Mouse (Mus musculus) midbrain, embryonic 16.5 days (tissue): ENCODE results near the gene Serpine1. TPM values are rescaled to one million over a fixed set of nuclear protein-coding genes. Genes with fewer than 3 reads are reported as not detected.

Experiments
- ATAC-seq: fragments of 200-750 bp; cut with Nextera tagmentation; 2 replicates; pipeline ENCODE4 v1.8.0; 2017; ENCODE audit warnings: moderate TSS enrichment
- H3K27ac ChIP-seq: fragments of 300-500 bp; sonication (generic); 2 replicates; pipeline ENCODE4 v1.5.1; 2014; ENCODE audit warnings: mild to moderate bottlenecking, low read length, mixed read lengths
- H3K27me3 ChIP-seq: fragments of 300-500 bp; sonication (generic); 2 replicates; pipeline ENCODE4 v1.6.1; 2014; ENCODE audit warnings: low read depth, low read length, mixed read lengths; ENCODE audit not compliant: control insufficient read depth, insufficient read depth
- H3K36me3 ChIP-seq: fragments of 300-500 bp; sonication (generic); 2 replicates; pipeline ENCODE4 v1.6.1; 2014; ENCODE audit warnings: mild to moderate bottlenecking, low read length, moderate library complexity, mixed read lengths; ENCODE audit not compliant: control insufficient read depth, insufficient read depth
- H3K4me1 ChIP-seq: fragments of 300-500 bp; sonication (generic); 2 replicates; pipeline ENCODE4 v1.6.1; 2014; ENCODE audit warnings: mild to moderate bottlenecking, low read length, mixed read lengths; ENCODE audit not compliant: control insufficient read depth, insufficient read depth
- H3K4me2 ChIP-seq: fragments of 300-500 bp; sonication (generic); 2 replicates; pipeline ENCODE4 v1.6.1; 2014; ENCODE audit warnings: mild to moderate bottlenecking, low read length, mixed read lengths
- H3K4me3 ChIP-seq: fragments of 300-500 bp; sonication (generic); 2 replicates; pipeline ENCODE4 v1.5.1; 2014; ENCODE audit warnings: low read depth, mild to moderate bottlenecking, low read length, moderate library complexity, mixed read lengths
- H3K9ac ChIP-seq: fragments of 300-500 bp; sonication (generic); 2 replicates; pipeline ENCODE4 v1.6.1; 2014; ENCODE audit warnings: low read depth, low read length, mixed read lengths
- H3K9me3 ChIP-seq: fragments of 300-500 bp; sonication (generic); replicated peaks from 2 replicates; pipeline ENCODE4 v1.6.1; 2014; ENCODE audit warnings: mild to moderate bottlenecking, low read length, mixed read lengths; ENCODE audit not compliant: control insufficient read depth, poor library complexity, severe bottlenecking
- WGBS: fragments of 180-500 bp; shearing (Covaris S2); extraction: QIAGEN DNeasy Blood & Tissue Kit; methylation state at CpG from one replicate; pipeline ENCODE4 v1.1.7; 2014; 5-methylcytosine and 5-hydroxymethylcytosine counted together
- polyA plus RNA-seq: library from polyadenylated mRNA; unstranded; fragments of >200 nt; fragmentation: Nextera tagmentation; extraction: Ambion mirVana; gene quantifications from 2 replicates; pipeline ENCODE4 v1.2.1, GENCODE M21; 2015

Gene Serpine1
- polyA plus RNA-seq, 1 experiment from 2014 or later: 0.41 TPM

DNA sequence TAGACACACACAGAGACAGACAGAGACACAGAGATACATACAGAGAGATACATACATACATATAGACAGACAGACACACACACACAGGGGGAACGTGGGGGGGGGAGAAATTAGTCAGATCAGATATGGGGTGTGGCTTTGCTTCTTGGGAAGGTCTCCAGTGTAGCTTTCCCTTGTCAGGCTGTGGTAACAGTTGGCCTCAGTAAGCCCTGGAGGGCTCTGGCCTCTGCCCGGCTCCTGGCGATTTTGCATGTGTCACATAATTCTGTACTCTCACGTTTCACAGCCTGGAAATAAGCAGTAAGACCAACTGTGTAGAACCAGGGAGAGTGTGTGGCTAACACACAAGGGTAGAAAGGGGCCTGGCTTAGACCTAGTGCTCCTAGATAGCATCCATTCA lies 28.6 kb upstream of the Serpine1 start:
- Histone ChIP-seq H3K27me3 (no peaks in the 10 kb centered on the region), H3K9ac (no peak overlapping the region), H3K4me1 (peaks cover 3% of the 10 kb centered on the region; the same call in 1 of the 2 replicates), H3K27ac (no peak overlapping the region), H3K36me3 (no peaks in the 10 kb centered on the region), H3K4me2 (no peak overlapping the region), H3K4me3 (no peak overlapping the region), H3K9me3 (no peaks in the 10 kb centered on the region)
- no peak for ATAC-seq
- WGBS: 70% methylated on average over 4 of the region's 4 CpGs

- H3K4me3 ChIP-seq: no peak overlapping the region
- no peaks in the 10 kb centered on the region for H3K27me3 ChIP-seq
- H3K9me3 ChIP-seq: no peaks in the 10 kb centered on the region
- H3K4me1 ChIP-seq: peaks cover 3% of the 10 kb centered on the region; the same call in 1 of the 2 replicates
- 80% methylated on average over 11 of the region's 11 CpGs for WGBS
- ATAC-seq: no peak
- no peaks in the 10 kb centered on the region for H3K36me3 ChIP-seq
- no peak overlapping the region for H3K27ac ChIP-seq
- no peak overlapping the region for H3K4me2 ChIP-seq
- H3K9ac ChIP-seq: no peak overlapping the region
These were observed 26.4 kb upstream of the Serpine1 start for GRCm38 (mm10) chr5:137098418-137098817.

DNA sequence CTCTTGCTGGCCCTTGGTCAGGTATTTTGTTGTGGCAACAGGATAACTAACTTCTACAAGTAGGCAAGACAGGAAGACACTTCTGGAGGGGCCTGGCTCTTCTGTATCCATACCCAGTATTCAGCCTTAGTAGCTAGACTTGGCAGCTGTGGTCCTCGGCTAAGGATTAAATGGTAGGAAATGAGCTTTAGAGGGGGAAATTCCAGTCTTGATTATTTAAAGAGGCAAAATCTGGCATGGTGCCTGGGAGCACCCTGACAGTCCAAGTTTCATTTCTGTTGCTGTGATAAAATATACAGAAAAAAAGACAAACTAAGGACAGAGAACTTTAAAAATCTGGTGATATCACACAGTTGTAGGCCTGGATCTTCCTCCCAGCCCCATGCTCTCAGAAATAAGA lies 24.0 kb upstream of the Serpine1 start:
- Histone ChIP-seq H3K4me2 (no peak overlapping the region), H3K9me3 (no peaks in the 10 kb centered on the region), H3K4me3 (no peak overlapping the region), H3K27me3 (no peaks in the 10 kb centered on the region), H3K9ac (no peak overlapping the region), H3K36me3 (no peaks in the 10 kb centered on the region), H3K4me1 (no peaks in the 10 kb centered on the region), H3K27ac (no peak overlapping the region)
- no peak for ATAC-seq
- WGBS: 57% methylated on average over 1 of the region's 1 CpGs

- Histone ChIP-seq H3K9me3 (no peaks in the 10 kb centered on the region), H3K9ac (no peak overlapping the region), H3K27me3 (no peaks in the 10 kb centered on the region), H3K27ac (no peak overlapping the region), H3K4me3 (no peak overlapping the region), H3K36me3 (no peaks in the 10 kb centered on the region), H3K4me1 (no peaks in the 10 kb centered on the region), H3K4me2 (no peak overlapping the region)
- no peak for ATAC-seq
- 88% methylated on average over 10 of the region's 10 CpGs for WGBS
These were observed 23.1 kb upstream of the Serpine1 start for GRCm38 (mm10) chr5:137095135-137095534.

- H3K36me3 ChIP-seq: no peaks in the 10 kb centered on the region
- no peaks in the 10 kb centered on the region for H3K27me3 ChIP-seq
- no peak overlapping the region for H3K27ac ChIP-seq
- H3K4me1 ChIP-seq: no peaks in the 10 kb centered on the region
- WGBS: 77% methylated on average over 9 of the region's 9 CpGs
- no peak overlapping the region for H3K4me2 ChIP-seq
- H3K9ac ChIP-seq: no peak overlapping the region
- ATAC-seq: no peak
- H3K9me3 ChIP-seq: no peaks in the 10 kb centered on the region
- no peak overlapping the region for H3K4me3 ChIP-seq
These were observed 21.7 kb upstream of the Serpine1 start for GRCm38 (mm10) chr5:137093720-137094119.

DNA sequence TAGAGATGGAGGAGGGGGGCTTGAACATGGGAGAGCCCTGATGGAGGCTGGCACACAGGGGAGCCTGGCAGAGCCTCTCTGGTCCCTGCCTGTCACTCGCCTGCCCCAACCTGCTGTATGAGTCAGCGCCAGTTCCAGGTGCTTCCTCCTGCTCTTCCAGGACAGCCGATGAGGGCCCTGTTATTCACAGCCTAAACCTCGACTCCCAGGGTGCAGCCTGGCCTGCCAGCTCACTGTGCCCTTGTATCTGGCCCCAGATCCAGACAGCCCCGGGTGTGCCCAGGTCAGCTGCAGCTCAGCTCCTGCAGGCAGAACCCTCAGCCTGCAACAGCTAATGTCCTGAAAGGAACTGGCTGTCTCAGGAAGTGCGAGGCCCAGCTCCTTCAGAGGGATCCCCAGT lies 19.5 kb upstream of the Serpine1 start:
- 62% methylated on average over 6 of the region's 6 CpGs for WGBS
- Histone ChIP-seq H3K27ac (no peak overlapping the region), H3K4me1 (no peaks in the 10 kb centered on the region), H3K27me3 (no peaks in the 10 kb centered on the region), H3K4me3 (no peak overlapping the region), H3K36me3 (no peaks in the 10 kb centered on the region), H3K4me2 (no peak overlapping the region), H3K9ac (no peak overlapping the region), H3K9me3 (no peaks in the 10 kb centered on the region)
- no peak for ATAC-seq

DNA sequence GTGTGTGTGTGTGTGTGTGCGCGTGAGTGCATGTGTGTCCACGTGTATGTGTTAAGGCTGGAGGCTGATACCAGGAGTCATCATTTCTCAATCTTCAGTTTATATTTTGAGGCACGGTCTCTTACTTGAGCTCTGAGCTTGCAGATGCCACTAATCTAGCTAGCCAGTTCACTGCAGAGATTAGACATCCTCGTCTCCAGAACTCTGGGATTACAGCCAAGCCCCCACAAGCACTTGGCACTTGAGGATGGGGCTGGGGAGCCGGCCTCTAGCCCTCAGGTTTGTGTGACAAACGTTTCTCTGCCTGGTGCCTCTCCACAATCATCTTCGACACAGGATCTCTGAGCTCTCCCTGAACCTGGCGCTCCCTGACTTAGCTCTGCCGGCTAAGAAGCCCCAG lies 18.8 kb upstream of the Serpine1 start:
- Histone ChIP-seq H3K4me1 (no peaks in the 10 kb centered on the region), H3K27me3 (no peaks in the 10 kb centered on the region), H3K4me2 (no peak overlapping the region), H3K9ac (no peak overlapping the region), H3K9me3 (no peaks in the 10 kb centered on the region), H3K36me3 (no peaks in the 10 kb centered on the region), H3K27ac (no peak overlapping the region), H3K4me3 (no peak overlapping the region)
- ATAC-seq: no peak
- 72% methylated on average over 10 of the region's 10 CpGs for WGBS

GRCm38 (mm10) chr5:137087410-137087809 lies 15.3 kb upstream of the Serpine1 start:
- WGBS: 90% methylated on average over 8 of the region's 8 CpGs
- ATAC-seq: no peak
- Histone ChIP-seq H3K27ac (no peak overlapping the region), H3K9me3 (no peaks in the 10 kb centered on the region), H3K9ac (no peak overlapping the region), H3K4me1 (no peaks in the 10 kb centered on the region), H3K4me2 (no peak overlapping the region), H3K4me3 (no peak overlapping the region), H3K36me3 (no peaks in the 10 kb centered on the region), H3K27me3 (no peaks in the 10 kb centered on the region)

- WGBS: 81% methylated on average over 3 of the region's 3 CpGs
- ATAC-seq: no peak
These were observed 13.7 kb upstream of the Serpine1 start for GRCm38 (mm10) chr5:137085731-137086130.

DNA sequence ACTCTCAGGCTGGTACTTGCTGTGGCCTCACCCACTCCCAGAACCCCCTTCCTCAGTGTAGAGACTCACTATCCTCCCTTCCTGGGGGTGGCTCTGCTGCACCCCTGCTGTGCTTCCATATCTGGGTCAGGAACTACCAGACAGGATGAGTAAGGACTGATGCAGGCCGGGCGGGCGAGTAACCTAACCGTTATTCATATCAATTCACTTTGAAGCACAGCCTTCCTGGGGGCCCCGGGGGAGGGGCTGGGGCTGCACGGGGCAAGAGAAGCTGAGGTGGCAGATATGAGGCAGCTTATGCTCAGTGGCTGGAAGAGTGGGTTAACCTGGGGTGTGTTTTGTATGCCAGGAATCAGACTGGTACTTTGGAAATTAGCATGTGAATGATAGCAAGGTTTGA lies 13.0 kb upstream of the Serpine1 start:
- no peak overlapping the region for H3K27ac ChIP-seq
- H3K9ac ChIP-seq: no peak overlapping the region
- no peaks in the 10 kb centered on the region for H3K9me3 ChIP-seq
- ATAC-seq: no peak
- H3K27me3 ChIP-seq: no peaks in the 10 kb centered on the region
- WGBS: 85% methylated on average over 6 of the region's 6 CpGs
- no peak overlapping the region for H3K4me3 ChIP-seq
- no peak overlapping the region for H3K4me2 ChIP-seq
- H3K36me3 ChIP-seq: no peaks in the 10 kb centered on the region
- H3K4me1 ChIP-seq: no peaks in the 10 kb centered on the region

More at GRCm38 (mm10) chr5:137085731-137086130, 13.7 kb upstream of the Serpine1 start:
- Histone ChIP-seq H3K4me3 (no peak overlapping the region), H3K27ac (no peak overlapping the region), H3K9ac (no peak overlapping the region), H3K4me2 (no peak overlapping the region), H3K27me3 (no peaks in the 10 kb centered on the region), H3K36me3 (no peaks in the 10 kb centered on the region), H3K9me3 (no peaks in the 10 kb centered on the region), H3K4me1 (no peaks in the 10 kb centered on the region)
